Mouse (Mus musculus): ENCODE data around the gene Tmem30b. TPM values are rescaled to one million over a fixed set of nuclear protein-coding genes. Genes with fewer than 3 reads are reported as not detected.
"Not testable (repeated sequence)": the region's sequence is repeated elsewhere in the genome, so short reads cannot be mapped to it uniquely, and the experiment has no call there.

Gene Tmem30b
- total RNA-seq, 1 experiment, result 3.4 TPM

GRCm38 (mm10) chr12:73531889-73532479 lies 14.2 kb downstream of the Tmem30b start:
- H3K4me1 ChIP-seq (ENCODE audit: control insufficient read depth in 2 of 2, insufficient read depth in 2 of 2, low read length in 2 of 2, poor library complexity in 1 of 2), result no peaks in the 10 kb centered on the region; a peak in 1 of 4 replicates
- no peak overlapping the region for H3K27ac ChIP-seq (ENCODE audit: insufficient read depth, low read depth, low read length, poor library complexity, severe bottlenecking)
- H3K9me3 ChIP-seq (ENCODE audit: control insufficient read depth, insufficient read depth, low read depth, low read length), result no peaks in the 10 kb centered on the region
- in situ Hi-C loops (cut with MboI; ENCODE audit: low sequenced_read_pairs in 2 of 2, unreplicated experiment in 2 of 2), result loop anchor here (25.0 kb wide), 1 partner anchor 495 kb away; no protein-coding TSS in a partner anchor
- no peak overlapping the region for H3K9ac ChIP-seq (ENCODE audit: insufficient read depth, low read depth, low read length, poor library complexity, severe bottlenecking)
- no peak overlapping the region for H3K4me3 ChIP-seq (ENCODE audit: insufficient read depth in 1 of 2, low read depth in 1 of 2, low read length in 2 of 2, poor library complexity in 1 of 2, severe bottlenecking in 1 of 2)
- DNase-seq (ENCODE audit: low read depth, low spot score), result no peak
- TF ChIP-seq CHD2 (IDR thresholded peaks at IDR 0.05; ENCODE audit: low read depth, low read length), result no peak
- no peak for TF ChIP-seq HCFC1 (IDR thresholded peaks at IDR 0.05; ENCODE audit: borderline replicate concordance, insufficient read depth, low read length)
- TF ChIP-seq ZNF384 (IDR thresholded peaks at IDR 0.05; ENCODE audit: low read depth, low read length), result no peak
- no peak for TF ChIP-seq MAFK (IDR thresholded peaks at IDR 0.05; ENCODE audit: insufficient read depth, low read depth, low read length)
- TF ChIP-seq ZC3H11A (IDR thresholded peaks at IDR 0.05; ENCODE audit: borderline replicate concordance, low read depth, low read length), result no peak
- no peaks in the 10 kb centered on the region for H3K36me3 ChIP-seq (ENCODE audit: control insufficient read depth, insufficient read depth, low read length, poor library complexity, severe bottlenecking)

- Histone ChIP-seq H3K27ac (ENCODE audit: insufficient read depth, low read depth, low read length, poor library complexity, severe bottlenecking) (no peak overlapping the region), H3K9ac (ENCODE audit: insufficient read depth, low read depth, low read length, poor library complexity, severe bottlenecking) (no peak overlapping the region), H3K4me3 (ENCODE audit: insufficient read depth in 1 of 2, low read depth in 1 of 2, low read length in 2 of 2, poor library complexity in 1 of 2, severe bottlenecking in 1 of 2) (no peak overlapping the region), H3K9me3 (ENCODE audit: control insufficient read depth, insufficient read depth, low read depth, low read length) (no peaks in the 10 kb centered on the region), H3K4me1 (ENCODE audit: control insufficient read depth in 2 of 2, insufficient read depth in 2 of 2, low read length in 2 of 2, poor library complexity in 1 of 2) (no peaks in the 10 kb centered on the region), H3K36me3 (ENCODE audit: control insufficient read depth, insufficient read depth, low read length, poor library complexity, severe bottlenecking) (no peaks in the 10 kb centered on the region)
- no peak for TF ChIP-seq MAFK (IDR thresholded peaks at IDR 0.05; ENCODE audit: insufficient read depth, low read depth, low read length)
- no peak for TF ChIP-seq CHD2 (IDR thresholded peaks at IDR 0.05; ENCODE audit: low read depth, low read length)
- no peak for TF ChIP-seq ZNF384 (IDR thresholded peaks at IDR 0.05; ENCODE audit: low read depth, low read length)
- no peak for TF ChIP-seq ZC3H11A (IDR thresholded peaks at IDR 0.05; ENCODE audit: borderline replicate concordance, low read depth, low read length)
- no peak for TF ChIP-seq HCFC1 (IDR thresholded peaks at IDR 0.05; ENCODE audit: borderline replicate concordance, insufficient read depth, low read length)
- in situ Hi-C loops (cut with MboI; ENCODE audit: low sequenced_read_pairs in 2 of 2, unreplicated experiment in 2 of 2), result loop anchor here (25.0 kb wide), 1 partner anchor 492 kb away; no protein-coding TSS in a partner anchor
- no peak for DNase-seq (ENCODE audit: low read depth, low spot score)
Observed at GRCm38 (mm10) chr12:73529590-73529989, 16.6 kb downstream of the Tmem30b start.

GRCm38 (mm10) chr12:73529131-73529530 lies 17.1 kb downstream of the Tmem30b start:
- Histone ChIP-seq H3K9ac (ENCODE audit: insufficient read depth, low read depth, low read length, poor library complexity, severe bottlenecking) (no peak overlapping the region), H3K4me3 (ENCODE audit: insufficient read depth in 1 of 2, low read depth in 1 of 2, low read length in 2 of 2, poor library complexity in 1 of 2, severe bottlenecking in 1 of 2) (no peak overlapping the region), H3K27ac (ENCODE audit: insufficient read depth, low read depth, low read length, poor library complexity, severe bottlenecking) (no peak overlapping the region), H3K4me1 (ENCODE audit: control insufficient read depth in 2 of 2, insufficient read depth in 2 of 2, low read length in 2 of 2, poor library complexity in 1 of 2) (no peaks in the 10 kb centered on the region), H3K9me3 (ENCODE audit: control insufficient read depth, insufficient read depth, low read depth, low read length) (no peaks in the 10 kb centered on the region), H3K36me3 (ENCODE audit: control insufficient read depth, insufficient read depth, low read length, poor library complexity, severe bottlenecking) (no peaks in the 10 kb centered on the region)
- no peak for DNase-seq (ENCODE audit: low read depth, low spot score)
- in situ Hi-C loops (cut with MboI; ENCODE audit: low sequenced_read_pairs in 2 of 2, unreplicated experiment in 2 of 2), result loop anchor here (25.0 kb wide), 1 partner anchor 492 kb away; no protein-coding TSS in a partner anchor
- TF ChIP-seq HCFC1 (IDR thresholded peaks at IDR 0.05; ENCODE audit: borderline replicate concordance, insufficient read depth, low read length) (no peak), ZC3H11A (IDR thresholded peaks at IDR 0.05; ENCODE audit: borderline replicate concordance, low read depth, low read length) (no peak), CHD2 (IDR thresholded peaks at IDR 0.05; ENCODE audit: low read depth, low read length) (no peak), ZNF384 (IDR thresholded peaks at IDR 0.05; ENCODE audit: low read depth, low read length) (no peak), MAFK (IDR thresholded peaks at IDR 0.05; ENCODE audit: insufficient read depth, low read depth, low read length) (no peak)

DNA sequence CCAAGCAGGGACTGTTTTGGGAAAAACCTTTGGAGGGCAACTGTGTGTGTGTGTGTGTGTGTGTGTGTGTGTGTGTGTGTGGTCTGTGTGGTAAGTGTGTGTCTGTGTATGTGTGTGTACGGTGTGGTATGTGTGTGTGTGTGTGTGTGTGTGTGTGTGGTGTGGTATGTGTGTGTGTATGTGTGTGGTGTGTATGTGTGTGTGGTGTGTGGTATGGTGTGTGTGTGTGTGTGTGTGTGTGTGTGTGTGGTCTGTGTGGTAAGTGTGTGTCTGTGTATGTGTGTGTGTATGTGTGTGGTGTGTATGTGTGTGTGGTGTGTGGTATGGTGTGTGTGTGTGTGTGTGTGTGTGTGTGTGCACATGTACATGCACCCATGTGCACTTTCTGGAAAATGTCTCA lies 18.1 kb downstream of the Tmem30b start:
- not testable (repeated sequence) for H3K4me1 ChIP-seq (ENCODE audit: control insufficient read depth in 2 of 2, insufficient read depth in 2 of 2, low read length in 2 of 2, poor library complexity in 1 of 2); H3K9me3 ChIP-seq (ENCODE audit: control insufficient read depth, insufficient read depth, low read depth, low read length); H3K9ac ChIP-seq (ENCODE audit: insufficient read depth, low read depth, low read length, poor library complexity, severe bottlenecking); H3K36me3 ChIP-seq (ENCODE audit: control insufficient read depth, insufficient read depth, low read length, poor library complexity, severe bottlenecking); H3K27ac ChIP-seq (ENCODE audit: insufficient read depth, low read depth, low read length, poor library complexity, severe bottlenecking); DNase-seq (ENCODE audit: low read depth, low spot score); H3K4me3 ChIP-seq (ENCODE audit: insufficient read depth in 1 of 2, low read depth in 1 of 2, low read length in 2 of 2, poor library complexity in 1 of 2, severe bottlenecking in 1 of 2)
- in situ Hi-C loops (cut with MboI; ENCODE audit: low sequenced_read_pairs in 2 of 2, unreplicated experiment in 2 of 2), result loop anchor here (25.0 kb wide), 1 partner anchor 491 kb away; no protein-coding TSS in a partner anchor
